Mouse (Mus musculus) cerebellum, adult 11 months (tissue): ENCODE measurements at regions not wholly inside any gene's neighbourhood (a gene's known extent, or its start where the extent isn't known, plus 50 kb on each side); places are given as distances from the start of the nearest gene placed in this dataset.

Source experiments
- DNase-seq: peaks from one replicate; pipeline ENCODE4 v3.0.0; 2022

DNA sequence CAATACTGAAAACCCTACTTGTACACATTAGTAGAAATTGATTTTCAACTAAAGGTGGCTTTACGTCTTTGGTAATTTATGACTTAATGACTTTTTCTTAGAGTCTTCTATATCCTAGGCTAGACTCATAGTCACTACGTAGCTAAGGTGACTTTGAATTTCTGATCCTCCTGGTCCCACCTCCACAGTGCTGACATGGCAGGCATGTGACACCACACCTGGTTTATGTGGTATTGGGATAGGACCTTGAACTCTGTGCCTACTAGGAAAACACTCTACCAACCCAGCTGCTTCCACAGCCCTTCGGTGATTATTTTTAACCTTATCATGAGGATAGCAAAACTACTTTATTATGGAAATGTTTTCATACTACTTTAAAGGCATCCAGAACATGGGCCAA lies 51.5 kb upstream of the D7Ertd443e start:
- no peak for DNase-seq

DNA sequence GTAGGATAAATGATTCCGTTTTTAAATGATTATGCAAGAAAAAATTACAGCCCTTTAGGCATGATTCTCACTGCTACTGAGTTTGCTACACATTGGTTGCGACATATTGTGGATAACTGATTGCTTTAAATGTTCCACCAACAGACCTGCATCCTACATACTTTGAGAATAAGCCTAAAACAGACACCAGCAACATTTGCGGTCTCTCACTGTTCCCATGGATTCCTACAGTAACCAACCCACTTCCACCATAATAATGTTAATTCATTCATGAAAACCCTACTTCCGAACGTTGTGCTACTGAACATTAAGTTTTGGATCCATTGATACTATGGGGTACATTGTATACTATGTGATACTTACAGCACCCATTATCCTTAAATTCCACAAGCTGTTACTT lies 53.8 kb upstream of the D7Ertd443e start:
- no peak for DNase-seq

DNA sequence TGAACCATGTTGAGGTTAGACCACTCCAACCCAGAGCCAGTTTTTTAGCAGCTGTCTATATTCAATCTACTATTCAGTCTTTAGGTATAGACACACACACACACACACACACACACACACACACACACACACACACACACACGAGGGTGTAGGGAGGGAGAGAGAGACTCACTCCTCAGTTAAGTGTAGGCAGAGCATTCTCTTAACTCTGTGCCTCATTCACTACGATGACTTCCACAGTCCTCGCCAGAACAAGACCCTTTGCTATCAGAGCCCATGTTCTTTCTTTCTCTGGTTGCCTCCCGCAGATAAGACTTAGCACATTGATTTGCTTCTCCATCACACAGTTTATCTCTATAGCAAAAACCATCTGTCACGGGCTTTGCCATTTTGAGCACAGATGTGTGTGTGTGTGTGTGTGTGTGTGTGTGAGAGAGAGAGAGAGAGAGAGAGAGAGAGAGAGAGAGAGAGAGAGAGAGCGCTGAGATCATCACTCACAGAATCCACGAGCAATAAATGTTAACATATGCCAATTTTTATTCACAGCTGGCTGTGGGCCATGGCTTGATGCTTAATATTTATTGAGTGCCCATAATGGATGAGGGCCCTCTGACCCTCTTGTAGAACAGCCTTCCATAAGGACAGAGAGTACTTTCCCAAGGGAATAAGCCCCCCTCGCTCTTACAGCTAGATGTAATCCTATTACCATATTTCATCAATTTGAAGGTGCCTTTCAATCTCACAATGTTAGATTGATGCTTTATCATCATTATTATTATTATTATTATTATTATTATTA lies 59.7 kb upstream of the D7Ertd443e start:
- DNase-seq, result no peak

DNA sequence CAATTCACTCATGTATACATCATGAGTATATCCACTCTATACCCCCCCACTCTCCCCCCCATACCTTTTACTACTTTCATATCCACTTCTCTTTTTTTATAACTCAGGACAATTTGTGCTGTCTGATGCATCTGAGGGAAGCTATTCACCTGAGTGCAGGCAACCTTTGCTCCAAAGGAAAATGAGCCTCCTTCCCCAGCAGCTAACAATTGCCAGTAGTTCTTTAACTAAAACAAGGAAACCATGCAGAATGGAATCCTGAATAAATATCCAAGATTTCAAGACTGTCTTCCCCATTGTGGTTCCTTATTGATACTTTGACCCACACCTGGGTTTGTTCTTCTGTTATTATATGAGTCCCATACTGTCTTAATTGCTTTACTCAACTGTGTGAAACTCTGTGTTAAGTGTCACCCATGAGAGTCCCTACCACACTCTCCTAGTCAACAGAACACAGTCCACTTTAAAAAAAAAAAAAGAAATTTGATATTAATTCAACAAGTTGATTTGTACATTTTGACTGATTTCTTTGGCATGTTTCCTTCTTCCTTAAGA lies 62.3 kb upstream of the D7Ertd443e start:
- no peak for DNase-seq

DNA sequence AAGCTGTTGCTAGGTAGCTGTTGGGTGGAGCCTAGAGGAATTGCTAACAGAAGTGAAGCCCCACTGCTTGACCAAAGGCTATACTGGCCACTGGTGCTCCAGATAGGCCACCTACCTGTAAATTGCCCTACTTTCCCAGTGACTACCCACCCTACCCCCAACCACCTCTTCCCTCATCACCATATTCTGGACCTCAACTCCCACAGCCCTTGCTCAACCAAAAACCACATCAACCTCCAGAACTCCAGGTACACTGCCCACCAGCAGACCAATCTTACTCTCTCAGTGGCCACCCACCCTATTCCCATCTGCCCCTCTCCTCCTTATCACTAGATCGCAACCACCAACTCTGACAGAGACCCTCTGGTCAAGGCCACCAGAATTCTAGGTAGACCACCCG lies 63.4 kb upstream of the D7Ertd443e start:
- DNase-seq, result no peak

DNA sequence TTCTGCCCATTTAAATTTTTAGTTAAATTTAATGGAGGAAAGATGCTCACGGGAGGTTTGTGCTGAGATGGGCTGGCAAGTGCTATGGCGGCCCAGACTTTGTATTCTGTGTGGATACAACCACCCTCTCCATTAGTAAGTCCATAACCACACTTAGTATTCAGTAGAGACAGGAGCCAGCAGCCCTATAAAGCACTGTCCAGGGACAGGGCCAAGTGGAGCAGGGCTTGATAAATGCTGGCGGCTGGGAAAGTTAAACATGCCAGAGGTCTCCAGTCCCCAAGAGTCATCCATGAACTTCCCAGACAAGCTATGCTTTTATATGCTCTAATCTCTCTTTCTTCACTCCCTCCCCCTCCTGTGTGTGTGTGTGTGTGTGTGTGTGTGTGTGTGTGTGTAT lies 77.2 kb upstream of the D7Ertd443e start:
- DNase-seq, result no peak

DNA sequence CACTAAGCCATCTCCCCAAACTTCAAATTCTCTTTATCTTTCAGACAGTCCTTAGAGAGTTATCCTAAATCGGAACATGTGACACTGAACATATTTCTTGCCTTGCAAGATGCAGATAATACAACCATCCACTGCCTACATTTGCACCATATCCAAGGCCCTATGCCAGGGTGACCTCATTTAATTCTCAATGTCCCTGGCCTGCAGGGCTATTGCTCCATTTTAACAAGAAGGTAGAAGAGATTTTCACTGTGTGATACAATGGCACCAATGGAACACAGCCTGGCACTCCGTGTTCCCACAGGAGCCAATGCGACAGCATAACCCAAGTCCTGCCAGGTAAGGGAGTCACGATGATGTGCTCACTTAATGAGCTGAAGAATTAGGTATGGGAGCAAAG lies 77.9 kb upstream of the D7Ertd443e start:
- DNase-seq, result no peak

DNA sequence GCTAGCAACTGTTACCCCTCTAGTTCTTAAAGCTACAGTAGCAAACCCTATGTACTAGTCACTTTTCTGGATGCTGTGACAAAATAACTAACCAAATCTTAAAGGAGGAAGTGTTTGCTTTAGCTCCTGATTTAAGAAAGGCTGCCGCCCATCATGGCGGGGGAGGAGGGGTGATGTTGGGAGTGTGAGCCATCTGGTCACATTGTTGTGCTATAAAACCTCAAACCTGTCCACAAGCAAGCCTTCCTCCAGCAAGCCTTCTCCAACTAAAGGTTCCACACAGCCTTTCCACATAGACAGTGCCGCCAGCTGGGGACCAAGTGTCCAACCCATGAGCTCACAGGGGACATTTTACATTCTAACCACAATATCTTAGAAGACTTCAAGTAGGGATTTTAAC lies 81.8 kb upstream of the D7Ertd443e start:
- no peak for DNase-seq

DNA sequence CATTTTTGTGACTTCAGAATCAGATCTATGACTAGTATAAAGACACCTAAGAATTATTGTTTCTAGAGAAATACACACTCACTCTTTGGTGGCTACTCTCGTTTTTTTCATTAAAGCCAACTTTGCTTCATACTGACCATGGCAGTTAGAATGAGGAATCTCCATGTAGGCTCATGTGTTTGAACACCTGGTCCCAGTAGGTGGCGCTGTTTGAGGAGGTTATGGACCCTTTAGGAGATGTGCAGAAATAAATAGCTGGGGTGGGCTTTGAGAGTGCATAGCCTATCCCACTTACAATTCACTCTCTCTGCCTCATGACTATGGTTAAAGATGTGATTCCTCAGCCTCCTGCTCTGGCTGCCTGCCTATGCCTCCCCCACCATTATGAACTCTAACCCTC lies 85.8 kb upstream of the D7Ertd443e start:
- DNase-seq, result no peak

DNA sequence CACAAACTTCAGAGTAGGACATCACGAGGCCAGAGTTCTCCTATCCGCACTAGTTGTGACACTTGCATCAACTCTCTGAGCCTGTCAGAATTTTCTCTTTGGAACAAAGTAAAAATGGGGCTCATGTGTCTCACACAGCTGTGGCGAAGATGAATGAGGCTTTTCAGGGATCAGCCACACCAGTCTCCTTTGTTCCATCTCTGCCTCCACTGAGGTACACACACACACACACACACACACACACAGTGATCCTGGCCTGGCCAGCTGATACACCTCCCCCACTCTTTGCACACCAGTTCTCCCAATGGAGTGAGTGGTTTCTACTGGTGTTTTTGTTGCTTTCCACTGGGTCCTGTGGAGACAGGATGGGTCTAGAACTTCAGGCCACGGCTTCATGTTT lies 105.9 kb upstream of the D7Ertd443e start:
- DNase-seq, result peak; percentile 2

DNA sequence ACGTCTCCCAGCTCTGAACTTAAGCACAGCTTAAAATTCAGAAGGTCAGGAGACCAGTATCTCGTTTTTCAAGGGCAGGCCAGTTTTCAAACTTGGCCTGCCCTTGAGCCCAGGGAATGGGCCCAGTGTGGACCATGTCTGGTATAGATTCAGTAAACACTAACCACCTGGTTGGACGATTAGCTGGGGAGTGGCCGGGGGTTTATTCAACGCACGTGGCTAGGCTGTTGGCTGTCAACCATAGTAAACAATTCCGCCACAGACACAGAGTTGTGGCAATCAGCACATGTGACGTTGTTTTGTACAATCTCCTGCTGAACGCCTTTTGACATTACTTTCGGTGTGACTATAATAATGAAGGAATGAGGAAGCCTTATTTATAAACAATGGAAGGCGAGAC lies 111.8 kb upstream of the D7Ertd443e start:
- no peak for DNase-seq

DNA sequence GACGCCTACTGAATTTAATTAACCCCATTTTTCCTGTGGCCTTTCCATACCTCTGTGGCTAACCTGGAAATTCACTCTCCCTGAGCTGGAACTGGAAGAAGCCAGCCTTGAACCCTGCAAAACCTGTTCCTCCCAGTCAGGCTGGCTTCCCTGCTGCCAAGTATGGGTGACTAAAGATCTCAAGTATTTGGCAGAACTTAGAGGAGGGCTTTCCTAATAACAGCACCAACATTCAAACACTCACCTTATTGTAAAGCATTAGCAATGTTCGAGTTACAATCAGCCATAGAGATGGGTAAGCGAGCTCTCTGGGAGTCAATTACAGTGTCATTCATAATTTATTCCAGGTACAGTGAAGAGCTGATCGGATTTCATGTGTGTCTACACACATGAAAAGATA lies 112.4 kb upstream of the D7Ertd443e start:
- no peak for DNase-seq

DNA sequence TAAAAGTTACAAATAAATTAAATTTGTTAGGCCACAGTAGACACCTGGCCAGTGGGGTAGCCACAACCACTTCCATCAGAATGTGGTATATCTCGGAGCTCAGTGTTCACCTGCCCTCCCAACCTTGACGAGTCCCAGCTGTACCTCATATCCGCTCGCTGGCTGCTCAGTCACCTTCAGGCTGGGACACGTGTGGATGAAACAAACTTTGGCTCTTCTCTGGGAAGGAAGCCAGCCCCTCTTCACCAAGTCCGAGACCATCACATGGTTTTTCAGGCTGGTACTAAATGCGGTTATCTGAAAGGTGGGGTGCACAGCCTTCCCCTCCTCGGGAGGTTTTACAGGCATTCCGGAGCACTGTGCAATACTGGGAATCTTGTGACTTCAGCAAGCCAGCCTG lies 113.3 kb upstream of the D7Ertd443e start:
- no peak for DNase-seq

DNA sequence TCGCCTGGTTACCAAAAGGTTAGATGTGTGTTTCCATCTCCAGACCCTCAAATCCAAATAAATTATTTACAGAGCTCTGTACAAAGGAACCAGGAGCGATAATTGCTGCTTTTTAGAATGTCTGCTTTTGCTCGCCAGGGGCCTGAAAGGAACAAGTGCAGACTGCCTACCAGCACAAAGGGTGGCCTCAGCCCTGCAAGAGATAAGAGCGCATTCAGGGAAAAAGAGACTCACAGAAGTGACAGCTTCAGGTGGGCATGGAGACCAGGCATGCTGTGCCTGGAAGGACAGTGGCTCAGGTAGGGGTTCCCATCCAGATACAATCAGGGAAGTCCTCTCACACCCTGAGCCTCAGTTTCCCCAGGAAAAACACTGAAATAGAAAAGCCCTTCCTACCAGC lies 114.0 kb upstream of the D7Ertd443e start:
- DNase-seq, result no peak

DNA sequence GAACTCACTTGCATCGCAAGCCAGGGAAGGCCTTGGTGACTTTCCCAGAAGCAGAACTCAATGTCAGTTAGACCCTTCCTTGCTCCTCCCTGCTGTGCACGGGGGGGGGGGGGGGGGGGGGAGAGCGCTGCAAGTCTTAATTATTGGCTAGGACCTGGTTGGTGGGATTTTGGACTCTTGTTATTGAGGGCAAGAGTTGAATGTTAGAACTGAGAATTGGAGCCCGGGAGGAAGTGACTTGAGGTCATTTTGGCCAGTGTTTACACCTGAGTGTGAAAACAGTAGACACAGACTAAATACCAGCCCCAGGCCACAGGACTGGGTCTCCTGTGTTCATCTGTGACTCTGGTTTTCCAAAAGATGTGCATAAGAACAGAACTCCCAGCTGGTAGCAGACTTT lies 114.7 kb upstream of the D7Ertd443e start:
- DNase-seq, result no peak

DNA sequence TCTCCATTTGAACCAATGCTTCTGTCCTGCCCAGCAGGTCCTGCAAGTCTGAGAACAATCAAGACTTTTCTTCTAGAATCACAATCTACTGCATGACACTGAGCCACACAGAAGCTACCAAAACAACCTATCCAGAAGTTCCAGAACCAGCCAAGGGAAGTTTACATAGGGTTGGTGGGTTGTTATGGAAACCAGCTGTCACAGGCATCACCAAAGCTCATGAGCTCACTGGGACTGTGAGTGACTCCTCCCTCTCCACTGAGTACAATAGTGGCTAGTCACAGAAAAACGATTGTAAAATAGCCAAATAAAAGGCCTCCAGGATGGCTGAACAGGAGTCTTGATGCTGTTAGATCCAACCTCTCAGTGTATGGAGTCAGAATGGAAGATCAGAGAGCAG lies 115.6 kb upstream of the D7Ertd443e start:
- no peak for DNase-seq

DNA sequence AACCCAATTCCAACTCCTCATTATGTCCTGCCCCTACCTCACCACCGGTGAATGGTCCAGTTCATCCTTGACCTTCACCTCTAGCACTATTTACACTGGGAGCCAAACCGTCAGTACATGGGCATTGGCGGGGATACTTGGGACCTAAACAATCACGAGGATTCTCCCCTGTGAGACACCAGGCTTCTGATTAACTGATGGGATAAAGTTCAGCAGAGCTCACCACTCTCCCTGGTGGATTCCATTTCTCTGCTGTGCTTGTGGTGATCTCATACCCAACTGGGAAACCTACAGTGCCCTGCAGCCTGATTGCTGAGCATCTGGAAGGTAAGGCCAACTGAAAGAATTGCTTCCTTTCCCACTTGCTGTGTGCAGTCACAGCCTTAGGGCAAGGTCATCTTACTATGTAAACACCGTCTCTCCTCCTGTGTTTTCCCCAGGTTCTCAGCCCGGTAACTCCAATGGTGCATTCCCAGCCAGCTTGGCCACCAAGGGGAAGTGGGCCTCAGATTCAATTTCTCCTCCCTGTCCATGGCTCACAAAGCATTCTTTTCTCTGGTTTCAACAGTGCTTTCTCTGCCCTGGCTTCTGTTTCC lies 125.0 kb upstream of the D7Ertd443e start:
- no peak for DNase-seq

DNA sequence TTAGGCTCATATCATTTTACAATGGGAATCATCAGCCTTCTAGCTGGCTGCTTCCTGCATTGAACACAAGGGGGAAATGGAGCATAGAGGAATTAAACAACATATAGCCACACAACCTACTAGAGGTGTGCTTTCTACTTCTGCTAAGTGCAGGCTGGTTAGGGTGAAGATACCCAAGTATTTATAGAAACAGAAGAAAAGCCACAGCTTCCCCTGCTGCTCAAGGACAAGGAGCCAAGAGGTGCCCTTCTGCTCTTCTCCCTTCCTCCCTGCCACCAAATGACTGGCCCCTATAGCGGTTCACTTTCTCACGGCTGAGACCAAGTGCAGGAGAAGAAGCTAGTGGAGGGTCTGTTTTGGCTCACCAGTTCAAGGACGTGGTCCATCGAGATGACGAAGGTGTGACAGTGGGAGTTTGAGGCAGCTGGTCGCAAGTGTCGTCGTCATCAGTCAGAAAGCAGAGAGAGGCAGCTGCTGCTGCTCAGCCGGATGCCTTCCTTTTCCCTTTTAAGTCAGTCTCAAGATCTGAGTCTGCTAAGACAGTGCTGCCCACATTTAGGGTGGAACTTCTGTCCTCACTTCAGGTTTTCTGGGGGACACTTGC lies 134.0 kb upstream of the D7Ertd443e start:
- DNase-seq, result no peak

DNA sequence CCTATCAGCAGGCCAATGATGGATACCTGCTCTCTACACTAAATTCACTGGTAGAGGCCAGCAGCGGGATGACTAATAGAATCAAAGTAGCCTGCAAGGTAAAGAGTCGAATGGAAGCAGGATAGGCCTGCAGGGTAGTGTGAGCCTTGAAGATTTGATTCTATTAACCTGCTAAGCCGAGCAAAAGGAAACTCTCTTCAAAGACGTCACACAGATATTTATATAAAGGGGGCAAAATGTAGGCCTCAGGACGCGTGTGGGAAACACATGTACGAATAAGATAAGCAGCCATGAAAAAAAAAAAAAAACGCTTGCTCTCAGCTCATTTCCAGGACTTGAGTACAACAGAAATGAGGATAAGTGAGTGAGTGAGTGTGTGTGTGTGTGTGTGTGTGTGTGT lies 138.4 kb upstream of the D7Ertd443e start:
- no peak for DNase-seq

DNA sequence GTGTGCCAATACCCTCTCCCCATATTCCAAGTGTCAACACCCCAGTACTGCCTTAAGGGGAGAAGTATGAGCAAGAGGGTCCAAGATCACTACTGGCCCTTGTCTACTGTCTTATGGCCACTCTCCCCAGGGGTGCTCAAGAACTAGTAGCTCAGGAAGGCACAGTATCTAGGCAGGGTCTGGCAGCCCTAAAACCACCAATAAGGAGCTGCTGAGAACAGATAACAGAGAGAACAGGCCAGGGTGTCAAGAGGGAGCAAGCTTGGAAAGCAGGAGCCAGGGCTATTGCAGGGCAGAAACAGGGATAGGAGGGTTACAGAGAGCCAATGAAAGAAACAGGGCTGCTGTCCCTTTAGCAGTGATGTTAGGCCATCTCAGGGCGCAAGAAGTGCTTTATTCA lies 139.6 kb upstream of the D7Ertd443e start:
- DNase-seq, result no peak

DNA sequence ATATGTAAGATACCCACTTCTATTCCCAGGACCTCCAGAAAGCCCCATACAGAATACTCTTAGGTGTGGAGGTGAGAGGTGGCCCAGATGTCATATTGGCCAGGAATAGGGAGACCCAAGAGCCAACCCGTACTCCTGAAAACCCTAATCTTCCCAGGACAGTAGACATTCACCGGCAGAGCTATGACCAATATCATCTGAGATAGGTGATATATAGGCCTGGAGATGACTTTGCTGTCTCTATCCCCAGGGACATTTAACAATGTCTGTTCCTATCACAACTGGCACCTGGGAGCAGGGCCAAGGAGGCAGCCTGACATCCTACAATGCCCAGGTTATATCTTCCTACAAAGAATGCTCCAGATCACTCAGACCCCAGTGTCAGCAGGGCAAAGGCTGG lies 140.0 kb upstream of the D7Ertd443e start:
- no peak for DNase-seq

DNA sequence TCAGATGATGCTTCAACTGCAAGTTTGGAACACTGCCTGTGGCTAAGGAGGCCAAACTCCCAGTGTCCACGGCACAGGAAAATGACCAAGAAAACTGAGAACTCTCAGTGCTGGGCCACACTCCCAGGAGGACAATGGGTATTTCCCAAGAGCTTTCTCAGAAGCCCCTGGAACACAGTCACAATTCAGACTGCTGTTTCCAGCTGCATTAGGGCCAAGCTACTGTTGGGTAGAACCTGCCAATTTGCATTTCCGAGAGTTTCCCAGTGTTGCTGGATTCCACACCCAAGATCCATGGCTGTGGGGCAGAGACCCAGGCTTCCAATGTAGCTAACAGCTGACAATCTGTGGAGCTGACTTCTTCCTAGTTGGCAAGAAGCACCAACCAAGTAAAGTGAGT lies 141.9 kb upstream of the D7Ertd443e start:
- no peak for DNase-seq

DNA sequence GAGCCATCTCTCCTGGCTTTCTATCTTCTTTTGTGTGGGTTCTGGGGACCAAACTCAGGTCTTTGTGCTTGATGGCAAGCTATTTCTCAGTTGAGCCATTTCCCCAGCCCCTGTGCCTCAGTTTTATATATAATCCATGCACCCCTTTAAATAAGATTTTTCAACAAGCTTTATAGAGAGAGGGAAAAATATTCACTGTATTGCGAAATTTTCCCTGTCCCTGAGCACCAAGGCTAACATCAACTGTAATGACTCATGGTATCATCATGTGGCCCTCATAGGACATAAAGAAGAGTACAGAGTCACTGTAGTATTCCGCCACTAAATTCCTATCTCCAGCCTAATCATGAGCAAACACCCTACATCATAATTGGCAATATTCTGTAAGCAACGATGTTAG lies 142.4 kb upstream of the Dock1 start:
- DNase-seq, result no peak

DNA sequence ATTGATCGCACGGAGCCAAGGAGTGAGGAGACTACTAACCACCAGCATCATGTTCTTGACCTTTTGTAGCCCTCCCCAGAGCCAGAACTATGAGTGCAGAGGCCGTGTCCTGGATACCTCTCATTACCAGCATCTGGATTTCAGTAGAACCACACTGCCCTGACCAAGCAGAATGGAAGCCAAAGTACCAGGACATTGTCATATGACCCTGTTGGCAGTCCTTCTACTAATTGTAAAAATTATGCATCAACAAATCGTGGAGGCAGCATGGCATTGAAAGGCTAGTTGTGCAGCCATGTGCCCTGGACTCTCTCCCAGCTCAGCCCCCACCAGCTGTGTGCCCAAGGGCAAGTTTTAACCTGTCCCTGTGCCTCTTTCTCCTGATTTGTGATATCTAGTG lies 135.6 kb upstream of the Dock1 start:
- DNase-seq, result no peak
